Mouse (Mus musculus) liver, embryonic 13.5 days (tissue): ENCODE data around the gene Vmn2r65. TPM values are rescaled to one million over a fixed set of nuclear protein-coding genes. Genes with fewer than 3 reads are reported as not detected.

ENCODE experiments used
- ATAC-seq: fragments of 200-750 bp; cut with Nextera tagmentation; 2 replicates; pipeline ENCODE4 v1.8.0; 2017; ENCODE audit warnings: low read depth, mild to moderate bottlenecking, moderate number of reproducible peaks, moderate library complexity
- DNase-seq: peaks from one replicate; pipeline ENCODE4 v3.0.0; 2022
- H3K27ac ChIP-seq: fragments of 300-500 bp; sonication (generic); 2 replicates; pipeline ENCODE4 v1.5.1; 2015; ENCODE audit warnings: moderate library complexity, mild to moderate bottlenecking, inconsistent platforms
- H3K27me3 ChIP-seq: fragments of 300-500 bp; sonication (generic); 2 replicates; pipeline ENCODE4 v1.6.1; 2015; ENCODE audit warnings: mild to moderate bottlenecking, inconsistent platforms
- H3K36me3 ChIP-seq: fragments of 300-500 bp; sonication (generic); 2 replicates; pipeline ENCODE4 v1.6.1; 2015; ENCODE audit warnings: mild to moderate bottlenecking, inconsistent platforms
- H3K4me1 ChIP-seq: fragments of 300-500 bp; sonication (generic); replicated peaks from 2 replicates; pipeline ENCODE4 v1.6.1; 2015; ENCODE audit warnings: inconsistent platforms
- H3K4me2 ChIP-seq: fragments of 300-500 bp; sonication (generic); 2 replicates; pipeline ENCODE4 v1.6.1; 2015; ENCODE audit warnings: inconsistent platforms, mild to moderate bottlenecking, moderate library complexity
- H3K4me3 ChIP-seq: fragments of 300-500 bp; sonication (generic); replicated peaks from 2 replicates; pipeline ENCODE4 v1.5.1; 2015; ENCODE audit warnings: mild to moderate bottlenecking, inconsistent platforms
- H3K9ac ChIP-seq: fragments of 300-500 bp; sonication (generic); 2 replicates; pipeline ENCODE4 v1.6.1; 2015; ENCODE audit warnings: mild to moderate bottlenecking, inconsistent platforms
- H3K9me3 ChIP-seq: fragments of 300-500 bp; sonication (generic); replicated peaks from 2 replicates; pipeline ENCODE4 v1.6.1; 2016; ENCODE audit warnings: inconsistent platforms
- WGBS: fragments of 180-500 bp; shearing (Covaris S2); methylation state at CpG from one replicate; pipeline ENCODE4 v1.1.7; 2015; ENCODE audit not compliant: insufficient replicate concordance; 5-methylcytosine and 5-hydroxymethylcytosine counted together
- polyA plus RNA-seq: library from polyadenylated mRNA; unstranded; fragments of >200 nt; fragmentation: Nextera tagmentation; extraction: Ambion mirVana; gene quantifications from 2 replicates; pipeline ENCODE4 v1.2.1, GENCODE M21; 2015

Gene Vmn2r65
- polyA plus RNA-seq, result not detected in 2 replicates

GRCm38 (mm10) chr7:84964015-84964414 lies at the start of gene Vmn2r65:
TSS of gene Vmn2r65 (minus strand) at chr7:84964115.
- 23% methylated on average over 1 of the region's 1 CpGs for WGBS
- Histone ChIP-seq H3K36me3 (no peaks in the 10 kb centered on the region), H3K4me2 (no peak within 1 kb of the TSS), H3K27me3 (no peaks in the 10 kb centered on the region), H3K9ac (no peak within 1 kb of the TSS), H3K4me3 (no peak within 1 kb of the TSS), H3K9me3 (no peaks in the 10 kb centered on the region), H3K27ac (no peak within 1 kb of the TSS), H3K4me1 (no peaks in the 10 kb centered on the region)
- DNase-seq (no peak), ATAC-seq (no peak)

- Histone ChIP-seq H3K4me3 (no peak within 1 kb of the TSS), H3K9me3 (no peaks in the 10 kb centered on the region), H3K27me3 (no peaks in the 10 kb centered on the region), H3K27ac (no peak within 1 kb of the TSS), H3K36me3 (no peaks in the 10 kb centered on the region), H3K4me1 (no peaks in the 10 kb centered on the region), H3K4me2 (no peak within 1 kb of the TSS), H3K9ac (no peak within 1 kb of the TSS)
- WGBS, result 60% methylated on average over 1 of the region's 1 CpGs
- DNase-seq, result no peak
- ATAC-seq, result no peak
Observed at GRCm38 (mm10) chr7:85012168-85012567, 48.3 kb upstream of the Vmn2r65 start, which contains the start of gene Vmn2r66. TSS of gene Vmn2r66 (minus strand) at chr7:85012268.

- H3K4me1 ChIP-seq, result no peaks in the 10 kb centered on the region
- no peaks in the 10 kb centered on the region for H3K9me3 ChIP-seq
- no peaks in the 10 kb centered on the region for H3K36me3 ChIP-seq
- no peaks in the 10 kb centered on the region for H3K27me3 ChIP-seq
- H3K4me3 ChIP-seq, result no peak overlapping the region
- H3K9ac ChIP-seq, result no peak overlapping the region
- 43% methylated on average over 2 of the region's 2 CpGs for WGBS
- no peak overlapping the region for H3K27ac ChIP-seq
- H3K4me2 ChIP-seq, result no peak overlapping the region
- ATAC-seq (no peak), DNase-seq (no peak)
Observed at GRCm38 (mm10) chr7:84996694-84997093, 32.8 kb upstream of the Vmn2r65 start.

Other genes with a start within 250 kb of the Vmn2r65 start
- gene Olfr291, start 110.6 kb downstream of the Vmn2r65 start, polyA plus RNA-seq, result not detected in 2 replicates
- not detected in 2 replicates for gene Vmn2r66, start 48.2 kb upstream of the Vmn2r65 start, polyA plus RNA-seq
- gene Vmn2r67, start 191.9 kb upstream of the Vmn2r65 start, polyA plus RNA-seq, result not detected in 2 replicates